Mouse (Mus musculus): ENCODE data around the gene En2. TPM values are rescaled to one million over a fixed set of nuclear protein-coding genes. Genes with fewer than 3 reads are reported as not detected.

En2 gene
- polyA plus RNA-seq, 1 experiment from 2014 or later, result not detected

GRCm38 (mm10) chr5:28174086-28174485 lies 8.6 kb downstream of the En2 start:
- 1% methylated on average over 8 of the region's 9 CpGs for WGBS

GRCm38 (mm10) chr5:28174876-28175569 lies 9.5 kb downstream of the En2 start:
- Histone ChIP-seq H3K4me3 (replicated peaks) (no peak overlapping the region), H3K27ac (no peak overlapping the region), H3K4me1 (replicated peaks) (0 out of 2 replicates have a peak, but pooled peaks cover 3% of the 10 kb centered on the region), H3K9me3 (no peaks in the 10 kb centered on the region), H3K27me3 (replicated peaks) (peaks cover 78% of the 10 kb centered on the region), H3K9ac (no peak overlapping the region), H3K36me3 (no peaks in the 10 kb centered on the region), H3K4me2 (replicated peaks) (no peak overlapping the region)
- ATAC-seq, result no peak
- WGBS, result 1% methylated on average over 24 of the region's 24 CpGs

More at GRCm38 (mm10) chr5:28174086-28174485, 8.6 kb downstream of the En2 start:
- H3K27me3 ChIP-seq (replicated peaks), result peaks cover 88% of the 10 kb centered on the region
- H3K27ac ChIP-seq, result no peak overlapping the region
- H3K4me2 ChIP-seq (replicated peaks), result no peak overlapping the region
- H3K4me3 ChIP-seq (replicated peaks), result no peak overlapping the region
- no peaks in the 10 kb centered on the region for H3K36me3 ChIP-seq
- H3K4me1 ChIP-seq (replicated peaks), result 0 out of 2 replicates have a peak, but pooled peaks cover 3% of the 10 kb centered on the region
- no peaks in the 10 kb centered on the region for H3K9me3 ChIP-seq
- no peak for ATAC-seq
- H3K9ac ChIP-seq, result no peak overlapping the region

GRCm38 (mm10) chr5:28175570-28175919 lies 10.1 kb downstream of the En2 start:
- H3K4me3 ChIP-seq (replicated peaks), result no peak overlapping the region
- H3K4me2 ChIP-seq (replicated peaks), result no peak overlapping the region
- H3K4me1 ChIP-seq (replicated peaks), result 0 out of 2 replicates have a peak, but pooled peaks cover 3% of the 10 kb centered on the region
- peaks cover 75% of the 10 kb centered on the region for H3K27me3 ChIP-seq (replicated peaks)
- H3K9me3 ChIP-seq, result no peaks in the 10 kb centered on the region
- ATAC-seq, result no peak
- H3K9ac ChIP-seq, result no peak overlapping the region
- H3K36me3 ChIP-seq, result no peaks in the 10 kb centered on the region
- 5% methylated on average over 10 of the region's 10 CpGs for WGBS
- H3K27ac ChIP-seq, result no peak overlapping the region

- no peak overlapping the region for H3K4me2 ChIP-seq (replicated peaks)
- no peak overlapping the region for H3K27ac ChIP-seq
- H3K27me3 ChIP-seq (replicated peaks), result peaks cover 76% of the 10 kb centered on the region
- H3K4me3 ChIP-seq (replicated peaks), result no peak overlapping the region
- H3K4me1 ChIP-seq (replicated peaks), result 0 out of 2 replicates have a peak, but pooled peaks cover 3% of the 10 kb centered on the region
- H3K9me3 ChIP-seq, result no peaks in the 10 kb centered on the region
- WGBS, result 8% methylated on average over 4 of the region's 4 CpGs
- no peak for ATAC-seq
- no peak overlapping the region for H3K9ac ChIP-seq
- no peaks in the 10 kb centered on the region for H3K36me3 ChIP-seq
Observed at GRCm38 (mm10) chr5:28176023-28176422, 10.5 kb downstream of the En2 start.

- WGBS, result 5% methylated on average over 2 of the region's 2 CpGs
- H3K27me3 ChIP-seq (replicated peaks), result peaks cover 78% of the 10 kb centered on the region
- no peak for ATAC-seq
Observed at GRCm38 (mm10) chr5:28176585-28176984, 11.1 kb downstream of the En2 start.

GRCm38 (mm10) chr5:28178322-28178721 lies 12.8 kb downstream of the En2 start:
- no peak overlapping the region for H3K9ac ChIP-seq
- no peaks in the 10 kb centered on the region for H3K36me3 ChIP-seq
- 20% methylated on average over 5 of the region's 5 CpGs for WGBS
- ATAC-seq, result no peak
- H3K4me3 ChIP-seq (replicated peaks), result no peak overlapping the region
- peaks cover 65% of the 10 kb centered on the region for H3K27me3 ChIP-seq (replicated peaks)
- 0 out of 2 replicates have a peak, but pooled peaks cover 3% of the 10 kb centered on the region for H3K4me1 ChIP-seq (replicated peaks)
- no peak overlapping the region for H3K27ac ChIP-seq
- no peaks in the 10 kb centered on the region for H3K9me3 ChIP-seq
- H3K4me2 ChIP-seq (replicated peaks), result no peak overlapping the region

More at GRCm38 (mm10) chr5:28176585-28176984, 11.1 kb downstream of the En2 start:
- Histone ChIP-seq H3K36me3 (no peaks in the 10 kb centered on the region), H3K9ac (no peak overlapping the region), H3K27ac (no peak overlapping the region), H3K4me2 (replicated peaks) (no peak overlapping the region), H3K4me3 (replicated peaks) (no peak overlapping the region), H3K9me3 (no peaks in the 10 kb centered on the region), H3K4me1 (replicated peaks) (0 out of 2 replicates have a peak, but pooled peaks cover 3% of the 10 kb centered on the region)

- ATAC-seq, result no peak
- no peak overlapping the region for H3K9ac ChIP-seq
- H3K9me3 ChIP-seq, result no peaks in the 10 kb centered on the region
- H3K4me2 ChIP-seq (replicated peaks), result no peak overlapping the region
- peaks cover 55% of the 10 kb centered on the region for H3K27me3 ChIP-seq (replicated peaks)
- H3K27ac ChIP-seq, result no peak overlapping the region
- 39% methylated on average over 7 of the region's 7 CpGs for WGBS
- H3K36me3 ChIP-seq, result no peaks in the 10 kb centered on the region
- H3K4me1 ChIP-seq (replicated peaks), result 0 out of 2 replicates have a peak, but pooled peaks cover 3% of the 10 kb centered on the region
- H3K4me3 ChIP-seq (replicated peaks), result no peak overlapping the region
Observed at GRCm38 (mm10) chr5:28179237-28179790, 13.8 kb downstream of the En2 start.

- Histone ChIP-seq H3K9ac (no peak overlapping the region), H3K36me3 (no peaks in the 10 kb centered on the region), H3K4me1 (replicated peaks) (no peaks in the 10 kb centered on the region), H3K4me3 (replicated peaks) (no peak overlapping the region), H3K27ac (no peak overlapping the region), H3K9me3 (no peaks in the 10 kb centered on the region), H3K4me2 (replicated peaks) (no peak overlapping the region), H3K27me3 (replicated peaks) (peaks cover 3% of the 10 kb centered on the region; the same call in 1 of the 2 replicates)
- ATAC-seq, result no peak
- whole genome bisulfite sequencing, result 53% methylated on average over 3 of the region's 3 CpGs
Observed at GRCm38 (mm10) chr5:28191201-28192098, 26.0 kb downstream of the En2 start.

- no peak overlapping the region for H3K4me3 ChIP-seq (replicated peaks)
- no peak overlapping the region for H3K9ac ChIP-seq
- WGBS, result 68% methylated on average over 4 of the region's 4 CpGs
- no peaks in the 10 kb centered on the region for H3K4me1 ChIP-seq (replicated peaks)
- H3K36me3 ChIP-seq, result no peaks in the 10 kb centered on the region
- H3K27ac ChIP-seq, result no peak overlapping the region
- no peak for ATAC-seq
- peaks cover 3% of the 10 kb centered on the region; the same call in 1 of the 2 replicates for H3K27me3 ChIP-seq (replicated peaks)
- H3K4me2 ChIP-seq (replicated peaks), result no peak overlapping the region
- no peaks in the 10 kb centered on the region for H3K9me3 ChIP-seq
Observed at GRCm38 (mm10) chr5:28192099-28192454, 26.6 kb downstream of the En2 start.

- Histone ChIP-seq H3K27me3 (replicated peaks) (peaks cover 8% of the 10 kb centered on the region; the same call in 1 of the 2 replicates), H3K9me3 (no peaks in the 10 kb centered on the region), H3K27ac (no peak overlapping the region), H3K4me2 (replicated peaks) (no peak overlapping the region), H3K36me3 (no peaks in the 10 kb centered on the region), H3K9ac (no peak overlapping the region), H3K4me1 (replicated peaks) (no peaks in the 10 kb centered on the region), H3K4me3 (replicated peaks) (no peak overlapping the region)
- WGBS, result 28% methylated on average over 2 of the region's 2 CpGs
- no peak for ATAC-seq
Observed at GRCm38 (mm10) chr5:28195473-28195872, 30.0 kb downstream of the En2 start.

- peaks cover 16% of the 10 kb centered on the region; the same call in 1 of the 2 replicates for H3K27me3 ChIP-seq (replicated peaks)
- H3K4me2 ChIP-seq (replicated peaks), result no peak overlapping the region
- 34% methylated on average over 7 of the region's 7 CpGs for WGBS
- no peaks in the 10 kb centered on the region for H3K36me3 ChIP-seq
- H3K4me3 ChIP-seq (replicated peaks), result no peak overlapping the region
- no peak for ATAC-seq
- no peak overlapping the region for H3K27ac ChIP-seq
- no peaks in the 10 kb centered on the region for H3K9me3 ChIP-seq
- H3K9ac ChIP-seq, result no peak overlapping the region
- no peaks in the 10 kb centered on the region for H3K4me1 ChIP-seq (replicated peaks)
Observed at GRCm38 (mm10) chr5:28199089-28199873, 33.8 kb downstream of the En2 start.

All from intestine, embryonic 15.5 days (tissue).